Mouse (Mus musculus): Measurements from ENCODE around the gene Zfhx3.

Gene Zfhx3

DNA sequence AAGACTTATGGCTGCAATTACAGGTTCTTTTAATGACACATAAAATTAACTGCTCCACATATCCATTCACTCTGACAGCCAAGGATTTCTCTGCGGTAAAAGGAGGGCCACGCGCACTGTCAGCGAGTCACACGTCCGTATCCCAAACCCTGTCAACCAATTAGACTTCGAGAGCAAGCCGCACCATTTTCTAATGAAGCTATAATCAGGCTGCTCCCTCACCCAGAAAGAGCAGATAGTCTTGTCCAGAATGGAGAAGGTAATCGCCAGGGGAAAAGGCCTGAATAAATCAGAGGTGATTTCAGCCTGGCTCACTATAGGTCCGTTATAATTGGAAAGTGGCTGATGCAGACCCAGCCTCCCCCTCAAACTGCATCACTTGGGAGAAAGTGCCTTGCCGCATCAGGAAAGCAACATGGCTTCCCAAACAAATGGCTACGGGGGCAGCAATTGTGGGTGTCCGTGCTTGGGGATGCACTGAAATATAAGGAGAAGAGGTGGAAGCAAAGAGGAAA is 494.9 kb downstream of the Zfhx3 start:
- DNase-seq (ENCODE audit: low read depth in 2 of 2, low spot score in 2 of 2): no peak

DNA sequence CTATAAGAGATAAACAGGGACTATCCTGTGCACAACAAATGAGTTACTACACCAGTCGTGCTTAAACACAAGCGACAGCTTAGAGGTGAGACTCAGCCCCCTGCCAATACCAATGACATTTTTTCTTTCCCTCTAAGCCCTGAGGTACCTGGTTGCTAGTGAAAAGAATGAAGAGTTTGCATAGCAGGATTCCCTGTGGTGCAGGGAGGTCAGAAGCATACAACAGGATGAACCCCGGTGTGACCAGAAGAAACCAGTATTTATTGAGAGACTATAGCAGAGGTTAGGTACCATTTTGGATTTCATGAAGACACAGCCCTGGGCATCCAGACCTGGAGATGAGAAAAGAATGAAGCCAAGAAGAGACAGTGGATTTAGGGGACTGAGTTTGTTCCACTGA is 498.0 kb downstream of the Zfhx3 start:
- no peak for DNase-seq (ENCODE audit: low read depth in 2 of 2, low spot score in 2 of 2)

- DNase-seq (ENCODE audit: low read depth in 2 of 2, low spot score in 2 of 2): no peak
Measured at GRCm38 (mm10) chr8:108450847-108451246, 508.4 kb downstream of the Zfhx3 start.

GRCm38 (mm10) chr8:108454561-108455311 is 512.3 kb downstream of the Zfhx3 start:
- no peak for DNase-seq (ENCODE audit: low read depth in 2 of 2, low spot score in 2 of 2)

GRCm38 (mm10) chr8:108466653-108467052 is 524.2 kb downstream of the Zfhx3 start:
- no peak for DNase-seq (ENCODE audit: low read depth in 2 of 2, low spot score in 2 of 2)

DNA sequence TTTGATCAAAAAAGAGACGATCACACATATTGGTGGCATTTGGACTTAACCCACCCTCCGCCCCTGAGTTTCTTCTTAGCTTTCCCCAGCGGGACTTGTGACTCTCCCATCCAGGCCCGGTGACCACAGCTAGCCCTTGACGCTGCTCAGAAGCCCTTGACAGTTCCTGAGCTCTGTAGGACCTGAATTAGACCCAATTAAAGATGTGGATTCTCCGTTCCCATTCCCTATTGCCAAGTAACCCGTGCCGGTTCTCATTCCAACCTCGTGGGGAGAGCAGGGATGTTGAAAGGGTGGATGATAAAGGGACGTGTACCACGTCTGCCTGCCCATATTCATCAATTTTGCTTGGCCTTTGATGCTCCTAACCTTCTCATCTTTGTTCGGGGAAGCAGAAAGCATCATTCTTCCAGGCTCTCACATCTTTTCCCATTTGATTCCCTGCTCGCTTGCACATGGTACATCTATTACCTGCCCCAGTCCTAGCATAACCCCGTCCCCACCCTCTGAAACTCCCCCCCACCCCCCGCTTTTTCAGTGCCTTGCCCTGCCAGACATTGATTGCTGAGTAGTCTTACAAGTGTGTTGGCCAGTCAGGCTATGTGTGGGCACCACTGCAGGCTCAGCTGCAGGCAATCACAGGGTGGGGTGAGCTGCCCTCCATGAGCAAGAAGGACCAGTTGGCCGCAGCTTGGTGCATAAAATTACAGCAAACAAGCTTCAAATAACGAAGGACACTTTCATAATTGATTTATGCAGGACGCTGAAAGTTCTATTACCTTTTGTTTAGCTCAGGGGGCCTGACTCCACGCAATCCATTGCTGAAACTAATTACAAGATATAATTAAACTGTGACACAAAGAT is 525.0 kb downstream of the Zfhx3 start:
- DNase-seq (ENCODE audit: low read depth in 2 of 2, low spot score in 2 of 2): no peak

GRCm38 (mm10) chr8:108470269-108470668 is 527.8 kb downstream of the Zfhx3 start:
- no peak for DNase-seq (ENCODE audit: low read depth in 2 of 2, low spot score in 2 of 2)

- DNase-seq (ENCODE audit: low read depth in 2 of 2, low spot score in 2 of 2): no peak
Measured at GRCm38 (mm10) chr8:108474556-108474955, 532.1 kb downstream of the Zfhx3 start.

GRCm38 (mm10) chr8:108478131-108478530 is 535.7 kb downstream of the Zfhx3 start:
- DNase-seq (ENCODE audit: low read depth in 2 of 2, low spot score in 2 of 2): no peak

DNA sequence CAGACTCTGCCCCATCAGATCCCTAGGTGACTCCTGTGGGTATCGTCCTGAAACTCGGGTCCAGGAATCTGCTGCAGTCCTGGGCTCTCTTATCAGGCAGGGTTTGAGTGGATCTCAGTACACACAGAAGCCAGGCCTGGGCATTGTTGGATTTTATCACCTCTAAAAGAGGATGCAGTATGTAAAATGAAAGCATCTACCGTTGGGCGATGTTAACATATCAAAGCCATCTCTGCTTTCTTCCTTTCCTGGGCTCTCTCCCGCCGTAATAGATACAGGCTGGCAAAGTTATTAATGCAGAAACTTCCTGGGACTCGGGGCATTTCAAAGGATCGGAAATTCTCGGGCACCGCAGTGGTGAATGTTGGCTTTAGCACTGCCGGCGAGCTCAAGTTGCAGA is 537.7 kb downstream of the Zfhx3 start:
- DNase-seq (ENCODE audit: low read depth in 2 of 2, low spot score in 2 of 2): no peak

DNA sequence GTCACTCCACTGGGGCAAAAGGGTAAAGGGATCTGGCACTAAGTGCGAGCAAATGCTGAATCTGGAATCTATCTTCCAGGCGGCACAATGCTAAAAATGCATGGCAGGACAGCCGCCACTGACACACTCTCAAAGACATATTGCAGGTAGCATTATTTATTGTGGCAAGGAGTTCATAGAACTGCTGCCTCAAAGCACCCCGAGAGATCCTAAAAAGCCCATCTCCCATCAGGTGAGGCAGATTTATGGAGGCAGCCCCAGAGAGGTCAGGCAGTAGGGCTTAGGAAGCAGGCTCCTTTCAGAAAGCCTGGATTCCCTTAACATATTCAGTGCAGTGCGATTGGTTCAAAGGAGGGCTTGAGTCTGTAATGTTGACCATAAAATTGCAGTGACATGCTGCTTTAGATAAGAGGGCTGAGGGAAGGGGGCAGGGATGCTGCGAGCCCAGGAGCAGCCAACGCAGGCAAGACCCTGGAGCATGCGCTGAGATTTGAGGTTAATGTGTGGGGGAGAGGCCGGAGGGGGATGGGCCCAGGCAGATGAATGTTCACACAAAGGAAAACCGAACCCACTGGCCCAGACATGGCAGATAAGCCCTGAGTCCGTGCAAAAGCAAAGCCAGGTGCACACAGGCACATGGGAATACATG is 538.8 kb downstream of the Zfhx3 start:
- DNase-seq (ENCODE audit: low read depth in 2 of 2, low spot score in 2 of 2): no peak

GRCm38 (mm10) chr8:108496101-108496500 is 553.7 kb downstream of the Zfhx3 start:
- no peak for DNase-seq (ENCODE audit: low read depth in 2 of 2, low spot score in 2 of 2)

- no peak for DNase-seq (ENCODE audit: low read depth in 2 of 2, low spot score in 2 of 2)
Measured at GRCm38 (mm10) chr8:108506779-108507178, 564.3 kb downstream of the Zfhx3 start.

DNA sequence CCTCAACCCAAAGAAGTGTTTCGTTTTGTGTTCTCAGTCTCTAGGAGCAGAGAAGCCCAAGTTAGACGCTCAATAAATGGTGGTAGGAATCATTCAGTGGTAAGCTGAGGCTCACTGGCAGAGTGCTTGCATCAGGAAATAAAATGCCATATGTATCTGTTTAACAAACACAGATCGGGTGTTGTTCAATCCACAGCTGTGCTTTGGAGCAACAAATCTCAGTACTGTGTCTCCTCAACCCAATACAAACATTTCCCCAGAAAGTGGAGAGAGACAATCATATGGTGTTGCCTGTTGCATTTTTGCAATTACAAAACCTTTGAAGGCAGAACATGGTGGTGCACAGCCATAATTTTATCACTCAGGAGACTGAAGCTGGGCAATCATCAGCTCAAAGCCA is 565.3 kb downstream of the Zfhx3 start:
- DNase-seq (ENCODE audit: low read depth in 2 of 2, low spot score in 2 of 2): no peak

DNA sequence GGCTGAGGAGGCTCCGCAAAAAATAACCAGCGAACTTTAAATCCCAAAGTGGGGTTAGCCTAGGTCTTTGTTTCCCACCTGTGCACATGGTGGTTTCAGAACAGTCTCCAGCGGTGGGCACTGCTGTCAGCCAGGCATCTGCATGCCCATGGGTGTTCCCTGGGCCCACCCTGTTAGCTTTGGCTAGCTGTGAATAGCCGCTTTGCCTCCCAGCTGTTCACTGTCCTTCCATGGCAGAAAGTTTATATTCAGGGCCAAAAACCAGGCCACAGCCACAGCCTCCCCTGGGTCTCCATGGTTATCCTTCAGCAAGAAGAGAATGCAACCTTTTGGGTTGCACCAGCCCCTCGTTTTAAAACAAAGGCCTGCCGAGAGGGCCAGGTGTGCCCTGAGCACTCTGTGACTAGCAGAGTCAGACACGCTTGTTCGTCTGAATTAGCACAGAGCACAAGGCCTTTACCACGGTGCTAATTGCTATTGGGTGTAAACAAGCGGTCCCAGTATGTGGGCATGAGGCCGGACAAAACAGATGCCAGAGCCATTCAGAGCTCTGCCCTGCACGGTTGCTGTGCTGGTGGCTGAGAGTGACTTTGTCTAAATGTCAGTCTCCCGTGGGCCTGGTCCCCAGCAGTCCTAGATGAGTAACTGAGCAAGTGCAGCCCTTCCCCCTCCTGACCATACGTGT is 568.3 kb downstream of the Zfhx3 start:
- no peak for DNase-seq (ENCODE audit: low read depth in 2 of 2, low spot score in 2 of 2)

DNA sequence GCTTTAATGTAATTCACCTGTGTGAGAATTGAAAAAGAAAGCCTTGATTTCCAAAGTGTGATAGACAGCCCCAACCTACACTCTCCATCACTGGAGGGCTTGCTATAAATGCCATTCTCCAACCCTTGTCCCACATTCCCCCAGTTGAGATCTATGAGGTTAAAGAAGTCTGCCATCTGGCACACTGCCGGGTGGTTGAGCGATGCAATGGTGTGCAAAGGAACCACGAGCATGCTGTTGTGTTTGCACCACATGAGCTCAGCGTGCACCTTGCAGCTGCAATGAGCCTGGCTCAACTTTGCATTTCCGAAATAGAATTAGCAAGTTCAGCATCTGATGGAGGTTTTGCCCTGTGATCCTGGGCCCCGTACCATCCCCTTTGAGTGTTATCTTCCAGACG is 575.7 kb downstream of the Zfhx3 start:
- no peak for DNase-seq (ENCODE audit: low read depth in 2 of 2, low spot score in 2 of 2)

DNA sequence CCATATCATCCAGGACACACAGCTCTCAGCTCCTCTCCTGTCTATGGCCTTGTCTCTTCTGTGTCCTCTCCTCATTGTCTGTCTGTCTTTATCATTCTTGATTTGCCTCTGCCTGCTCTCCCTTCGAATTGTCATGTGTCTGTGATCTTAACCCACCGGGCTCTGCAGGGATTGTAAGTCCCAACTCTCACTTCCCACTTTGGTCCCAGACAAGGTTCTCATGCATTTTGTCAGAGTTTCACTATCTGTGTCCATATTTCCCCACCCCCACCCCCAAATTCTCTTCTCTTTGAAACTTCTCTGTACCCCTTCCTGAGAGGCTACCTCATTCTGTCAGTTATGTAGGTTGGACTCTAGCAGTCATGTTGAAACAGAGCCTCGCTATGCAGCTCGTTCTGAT is 579.6 kb downstream of the Zfhx3 start:
- DNase-seq (ENCODE audit: low read depth in 2 of 2, low spot score in 2 of 2): no peak

GRCm38 (mm10) chr8:108529421-108529820 is 587.0 kb downstream of the Zfhx3 start:
- no peak for DNase-seq (ENCODE audit: low read depth in 2 of 2, low spot score in 2 of 2)

DNA sequence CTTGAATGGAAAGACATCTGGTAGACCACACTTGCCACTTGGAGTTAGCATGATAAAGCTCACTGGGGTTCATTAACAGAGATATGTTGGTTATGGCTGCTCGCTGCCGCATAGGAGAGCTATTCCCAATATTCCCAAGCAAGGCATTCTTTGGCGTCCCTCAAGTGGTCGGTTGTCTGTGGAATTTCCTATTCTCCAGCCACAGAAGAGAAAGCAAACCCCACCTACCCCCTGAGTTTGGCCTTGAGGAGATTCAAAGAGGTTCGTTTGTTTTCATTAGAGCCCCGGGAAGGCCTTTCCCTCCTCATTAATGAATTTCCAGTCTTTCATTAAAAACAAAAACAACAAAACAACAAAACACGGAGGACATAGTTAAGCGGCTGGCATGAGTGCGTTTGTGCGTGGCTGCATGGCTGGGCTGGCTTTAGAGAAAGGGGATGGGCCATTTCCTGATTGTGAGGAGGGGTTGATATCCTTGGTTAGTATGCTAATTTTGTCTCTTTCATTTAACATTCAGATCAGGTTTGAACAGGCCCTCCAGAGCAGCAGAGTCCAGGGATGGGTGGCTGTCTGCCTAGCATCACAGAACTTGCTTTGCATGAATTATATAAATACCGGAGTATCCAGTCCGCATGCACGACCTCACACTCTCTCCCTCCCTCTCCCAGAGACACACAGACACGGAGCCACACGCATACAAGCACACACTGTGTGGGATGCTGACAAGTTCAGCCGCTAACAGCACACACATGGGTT is 592.9 kb downstream of the Zfhx3 start:
- DNase-seq (ENCODE audit: low read depth in 2 of 2, low spot score in 2 of 2): no peak

DNA sequence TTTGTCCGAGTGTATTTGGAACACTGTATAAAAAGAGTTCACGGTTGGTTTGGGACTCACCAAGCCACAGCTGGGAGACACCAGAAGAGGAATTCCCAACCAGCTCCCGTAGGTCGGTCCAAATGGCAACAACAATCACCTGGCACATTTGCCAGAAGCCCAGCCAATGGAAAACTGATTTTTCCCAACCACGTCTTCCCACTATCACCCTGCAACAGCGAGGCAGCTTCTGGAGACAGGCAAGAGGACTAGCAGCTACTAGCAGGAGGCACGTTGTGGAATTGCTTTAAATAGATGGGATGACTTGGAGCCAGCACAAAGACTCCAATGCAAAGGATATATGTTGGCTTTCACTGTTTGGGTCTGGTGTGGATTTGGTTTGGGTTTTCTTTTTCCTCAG is 593.7 kb downstream of the Zfhx3 start:
- DNase-seq (ENCODE audit: low read depth in 2 of 2, low spot score in 2 of 2): no peak
